Mouse (Mus musculus) bone marrow, adult 2 months (tissue): ENCODE data around the gene Ptprn2.

Source experiments
- CTCF ChIP-seq: fragments of 200-500 bp; IDR thresholded peaks from 2 replicates; pipeline ENCODE4 v1.5.1; 2011; ENCODE audit warnings: low read length, control low read depth; ENCODE audit not compliant: control insufficient read depth, insufficient read depth
- POLR2A ChIP-seq: fragments of 200-500 bp; IDR thresholded peaks from 2 replicates; pipeline ENCODE4 v1.6.1; 2011; ENCODE audit warnings: low read depth, mild to moderate bottlenecking, control low read depth, low read length, borderline replicate concordance; ENCODE audit not compliant: control insufficient read depth

DNA sequence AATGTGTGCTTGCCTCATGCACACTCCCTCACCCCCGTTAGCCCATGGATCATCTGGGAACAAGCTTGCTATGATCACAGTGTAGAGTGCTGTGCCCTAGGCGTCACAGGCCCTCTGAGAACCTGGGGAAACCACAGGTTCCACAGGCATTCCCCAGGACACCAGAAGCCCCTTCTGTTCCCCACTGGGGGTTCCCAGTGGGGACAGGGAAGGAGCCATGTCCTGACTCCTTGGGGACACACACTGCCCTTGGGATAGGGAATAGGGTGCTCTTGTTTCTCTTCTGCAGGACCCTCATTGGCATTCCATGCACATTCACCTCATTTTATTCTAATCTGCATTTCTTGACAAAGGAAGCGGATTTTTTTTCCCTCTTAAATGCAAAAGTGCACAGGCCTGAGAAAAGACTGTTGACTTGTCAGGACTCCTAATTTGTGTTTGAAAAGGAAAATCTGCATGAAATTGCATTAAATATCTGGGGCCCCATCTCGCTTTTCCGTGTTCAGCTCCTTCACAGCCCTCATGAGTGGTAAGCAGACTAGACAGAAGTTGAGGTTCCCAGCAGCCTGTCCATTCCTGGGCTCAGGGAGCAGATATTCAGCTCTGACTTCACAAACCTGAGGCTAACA, 542.9 kb downstream of the Ptprn2 start:
- no peak for TF ChIP-seq POLR2A
- TF ChIP-seq CTCF, result no peak
